Mouse (Mus musculus): Measurements from ENCODE around the gene Ptprm. TPM values are rescaled to one million over a fixed set of nuclear protein-coding genes. Genes with fewer than 3 reads are reported as not detected.
A peak's percentile ranks its signal among the peaks of the same experiment; 100 is the strongest.

The Ptprm gene
- polyA plus RNA-seq, 1 experiment from 2014 or later, result 16.3 TPM

DNA sequence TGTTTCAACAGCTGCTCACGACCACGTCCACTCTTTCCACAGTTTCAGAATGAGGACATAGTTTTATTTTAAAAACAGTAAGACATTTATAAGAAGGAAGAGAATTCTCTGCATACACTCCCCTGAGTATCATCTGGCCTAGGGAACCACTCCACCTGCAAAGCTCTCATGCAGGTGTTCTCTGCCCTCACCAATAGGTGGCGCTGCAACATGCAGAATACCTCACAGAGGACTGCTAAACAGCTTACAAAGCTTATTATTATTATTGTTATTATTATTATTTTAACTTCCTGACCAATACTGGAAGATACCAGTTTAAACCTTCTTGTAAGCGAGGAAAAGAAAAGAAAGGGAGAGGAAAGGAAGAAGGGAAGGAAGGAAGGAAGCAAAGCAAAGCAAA is 673.6 kb downstream of the Ptprm start:
- no peak for ATAC-seq (ENCODE audit: low FRiP score)
- Histone ChIP-seq H3K27me3 (0 out of 2 replicates have a peak, but pooled peaks cover 5% of the 10 kb centered on the region), H3K4me2 (no peak overlapping the region), H3K9me3 (no peaks in the 10 kb centered on the region), H3K4me3 (no peak overlapping the region), H3K36me3 (no peaks in the 10 kb centered on the region), H3K4me1 (replicated peaks) (0 out of 2 replicates have a peak, but pooled peaks cover 7% of the 10 kb centered on the region), H3K27ac (no peak overlapping the region), H3K9ac (no peak overlapping the region)
- WGBS, result 19% methylated on average over 4 of the region's 4 CpGs

DNA sequence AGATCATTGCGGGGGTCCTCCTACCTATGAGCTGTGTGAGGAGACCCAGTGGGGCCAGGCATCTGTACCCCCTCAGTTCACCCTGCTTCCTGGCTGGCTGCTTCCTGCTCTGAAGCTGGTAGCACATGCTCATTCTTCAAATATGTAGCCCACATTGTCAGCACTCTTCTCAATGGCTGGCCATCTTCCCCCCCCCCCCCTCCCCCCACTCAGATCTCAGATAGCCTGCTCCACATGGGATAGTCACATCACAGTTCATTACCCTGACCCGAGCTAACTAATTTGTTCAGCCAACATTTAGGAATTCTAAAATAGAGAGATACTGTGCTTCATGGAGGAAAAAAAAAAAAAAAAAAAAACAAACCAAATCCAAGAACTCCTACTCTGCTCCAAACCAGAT is 679.6 kb downstream of the Ptprm start:
- H3K27ac ChIP-seq, result no peak overlapping the region
- WGBS, result 74% methylated on average over 2 of the region's 2 CpGs
- ATAC-seq (ENCODE audit: low FRiP score), result no peak
- no peak overlapping the region for H3K9ac ChIP-seq
- no peaks in the 10 kb centered on the region for H3K27me3 ChIP-seq
- no peak overlapping the region for H3K4me3 ChIP-seq
- peaks cover 4% of the 10 kb centered on the region; the same call in 1 of the 2 replicates for H3K4me1 ChIP-seq (replicated peaks)
- no peak overlapping the region for H3K4me2 ChIP-seq
- H3K9me3 ChIP-seq, result no peaks in the 10 kb centered on the region
- H3K36me3 ChIP-seq, result no peaks in the 10 kb centered on the region

DNA sequence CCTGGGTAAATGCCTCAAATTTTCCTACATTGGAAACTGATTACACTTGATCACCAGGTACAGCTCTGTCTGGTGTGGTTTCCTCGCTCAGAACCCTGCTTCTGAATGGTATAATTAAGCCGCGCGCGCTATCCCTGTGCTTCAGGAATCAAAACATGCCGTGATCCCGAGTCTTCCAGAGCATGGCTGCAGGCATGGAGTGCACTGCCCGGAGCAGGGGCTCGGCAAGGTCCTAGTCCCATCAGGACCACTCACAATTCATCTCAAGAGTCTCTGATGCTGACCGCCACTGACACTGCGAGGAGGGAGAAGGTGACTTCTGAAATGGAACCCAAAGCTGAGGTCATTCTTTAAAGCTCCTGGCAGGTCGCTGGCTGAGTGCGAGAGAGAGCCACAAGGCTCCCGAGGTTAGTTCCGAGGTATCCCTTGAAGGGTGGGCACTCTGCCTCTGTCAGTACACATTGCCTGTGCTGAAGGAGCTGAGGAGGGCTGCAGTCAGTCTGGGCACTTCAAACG is 682.5 kb downstream of the Ptprm start:
- WGBS, result 85% methylated on average over 16 of the region's 16 CpGs
- H3K27me3 ChIP-seq, result no peaks in the 10 kb centered on the region
- H3K4me3 ChIP-seq, result no peak overlapping the region
- H3K4me1 ChIP-seq (replicated peaks), result peaks cover 4% of the 10 kb centered on the region; the same call in 1 of the 2 replicates
- no peak overlapping the region for H3K27ac ChIP-seq
- no peak for ATAC-seq (ENCODE audit: low FRiP score)
- no peak overlapping the region for H3K9ac ChIP-seq
- no peak overlapping the region for H3K4me2 ChIP-seq
- H3K9me3 ChIP-seq, result no peaks in the 10 kb centered on the region
- no peaks in the 10 kb centered on the region for H3K36me3 ChIP-seq

DNA sequence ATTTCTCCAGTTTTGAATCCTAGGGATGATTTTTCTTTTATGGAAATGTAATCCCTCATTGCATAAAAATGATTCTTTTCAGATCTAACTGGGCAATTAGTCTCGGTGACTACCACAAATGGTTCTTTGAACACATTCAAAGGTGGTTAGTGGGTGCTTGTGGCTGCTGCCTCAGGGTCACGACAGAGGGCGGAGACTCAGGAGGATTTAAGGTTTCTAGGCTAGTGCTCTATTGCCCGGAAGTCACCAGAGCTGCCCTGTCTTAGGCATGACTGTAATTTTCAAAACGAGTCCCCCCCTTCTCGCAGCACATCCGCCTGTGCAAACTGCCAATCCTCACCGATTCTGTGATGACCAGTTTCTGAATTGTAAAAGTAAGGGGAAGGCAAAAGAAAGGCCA is 683.0 kb downstream of the Ptprm start:
- ATAC-seq (ENCODE audit: low FRiP score), result no peak
- Histone ChIP-seq H3K4me2 (no peak overlapping the region), H3K36me3 (no peaks in the 10 kb centered on the region), H3K27me3 (no peaks in the 10 kb centered on the region), H3K4me3 (no peak overlapping the region), H3K9me3 (no peaks in the 10 kb centered on the region), H3K4me1 (replicated peaks) (peaks cover 4% of the 10 kb centered on the region; the same call in 1 of the 2 replicates), H3K27ac (no peak overlapping the region), H3K9ac (no peak overlapping the region)
- 49% methylated on average over 8 of the region's 8 CpGs for WGBS

DNA sequence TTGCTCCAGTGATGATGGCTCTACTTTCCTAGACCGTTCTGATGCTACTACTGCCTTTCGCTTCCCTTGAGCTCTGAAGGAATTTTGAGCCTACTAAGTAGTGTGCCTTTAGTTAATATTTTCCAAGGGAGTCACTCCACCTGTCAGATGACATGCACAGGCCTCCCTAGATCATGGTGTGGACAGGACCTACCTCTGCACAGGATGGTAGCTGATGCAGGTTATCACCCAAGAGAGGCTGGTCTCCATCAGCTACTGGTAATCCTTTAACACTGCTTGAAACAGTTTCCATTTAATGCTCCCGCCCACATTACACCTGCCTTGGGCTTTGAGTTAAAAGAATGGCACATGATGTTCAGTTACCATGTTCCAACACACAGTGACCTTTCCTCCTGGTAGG is 688.5 kb downstream of the Ptprm start:
- no peak overlapping the region for H3K4me2 ChIP-seq
- ATAC-seq (ENCODE audit: low FRiP score), result no peak

GRCm38 (mm10) chr17:66665201-66665756 is 689.0 kb downstream of the Ptprm start:
- WGBS, result 82% methylated on average over 3 of the region's 3 CpGs

More for the DNA sequence above, 688.5 kb downstream of the Ptprm start:
- Histone ChIP-seq H3K9me3 (no peaks in the 10 kb centered on the region), H3K4me1 (replicated peaks) (no peaks in the 10 kb centered on the region), H3K4me3 (no peak overlapping the region), H3K27me3 (no peaks in the 10 kb centered on the region), H3K36me3 (no peaks in the 10 kb centered on the region), H3K9ac (no peak overlapping the region), H3K27ac (no peak overlapping the region)
- WGBS, result 93% methylated on average over 3 of the region's 3 CpGs

GRCm38 (mm10) chr17:66664796-66665195 is 689.5 kb downstream of the Ptprm start:
- Histone ChIP-seq H3K4me2 (no peak overlapping the region), H3K4me3 (no peak overlapping the region), H3K36me3 (no peaks in the 10 kb centered on the region), H3K27ac (no peak overlapping the region), H3K27me3 (no peaks in the 10 kb centered on the region), H3K9ac (no peak overlapping the region), H3K9me3 (no peaks in the 10 kb centered on the region), H3K4me1 (replicated peaks) (no peaks in the 10 kb centered on the region)
- ATAC-seq (ENCODE audit: low FRiP score), result no peak
- 67% methylated on average over 10 of the region's 10 CpGs for WGBS

More at GRCm38 (mm10) chr17:66665201-66665756, 689.0 kb downstream of the Ptprm start:
- Histone ChIP-seq H3K4me3 (no peak overlapping the region), H3K4me1 (replicated peaks) (no peaks in the 10 kb centered on the region), H3K36me3 (no peaks in the 10 kb centered on the region), H3K27me3 (no peaks in the 10 kb centered on the region), H3K4me2 (no peak overlapping the region), H3K9ac (no peak overlapping the region), H3K9me3 (no peaks in the 10 kb centered on the region), H3K27ac (no peak overlapping the region)
- no peak for ATAC-seq (ENCODE audit: low FRiP score)

GRCm38 (mm10) chr17:66659242-66659641 is 695.0 kb downstream of the Ptprm start:
- no peaks in the 10 kb centered on the region for H3K36me3 ChIP-seq
- no peaks in the 10 kb centered on the region for H3K27me3 ChIP-seq
- no peak overlapping the region for H3K27ac ChIP-seq
- H3K4me2 ChIP-seq, result no peak overlapping the region
- no peak for ATAC-seq (ENCODE audit: low FRiP score)
- WGBS, result 64% methylated on average over 3 of the region's 3 CpGs
- H3K9ac ChIP-seq, result no peak overlapping the region
- H3K4me3 ChIP-seq, result no peak overlapping the region
- H3K9me3 ChIP-seq, result no peaks in the 10 kb centered on the region
- no peaks in the 10 kb centered on the region for H3K4me1 ChIP-seq (replicated peaks)

DNA sequence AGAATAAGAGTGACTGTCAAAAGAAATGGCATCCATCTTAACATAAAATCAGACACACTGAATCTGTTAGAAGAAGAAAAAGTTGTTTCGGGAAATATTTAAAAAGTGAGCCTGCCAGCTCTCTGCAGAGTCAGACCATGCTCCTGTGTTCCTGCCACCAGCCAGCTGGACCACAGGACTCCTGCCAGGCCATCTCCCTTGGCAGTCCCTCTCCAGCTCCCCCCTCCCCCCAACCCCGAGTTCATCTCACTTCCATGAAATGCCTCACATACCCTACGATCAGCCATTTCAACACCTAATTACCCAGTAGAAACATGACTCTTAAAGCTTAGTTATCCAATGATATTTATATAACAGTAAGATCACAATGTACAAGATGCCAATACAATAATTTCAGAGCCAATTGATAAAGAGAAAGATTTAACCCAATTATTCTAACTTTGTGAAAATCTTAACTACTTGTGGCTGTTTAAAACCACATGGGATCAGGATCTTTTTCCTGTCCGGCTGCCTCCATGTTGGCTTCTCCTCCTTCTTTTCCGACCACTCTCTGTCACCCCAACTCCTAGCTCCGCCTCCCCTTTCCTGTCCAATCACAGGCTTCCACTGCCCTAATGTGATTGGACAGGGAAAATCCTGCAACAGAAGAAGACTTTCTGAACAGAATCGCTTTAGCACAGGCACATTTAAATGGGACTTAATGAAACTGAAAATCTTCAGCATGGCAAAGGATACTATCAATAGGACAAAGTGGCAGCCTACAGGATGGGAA is 716.1 kb downstream of the Ptprm start:
- no peak overlapping the region for H3K4me2 ChIP-seq
- no peak for ATAC-seq (ENCODE audit: low FRiP score)
- H3K27ac ChIP-seq, result no peak overlapping the region
- no peaks in the 10 kb centered on the region for H3K9me3 ChIP-seq
- H3K27me3 ChIP-seq, result no peaks in the 10 kb centered on the region
- no peak overlapping the region for H3K9ac ChIP-seq
- no peaks in the 10 kb centered on the region for H3K36me3 ChIP-seq
- 88% methylated on average over 7 of the region's 7 CpGs for WGBS
- H3K4me3 ChIP-seq, result no peak overlapping the region
- no peaks in the 10 kb centered on the region for H3K4me1 ChIP-seq (replicated peaks)

GRCm38 (mm10) chr17:66619996-66620656 is 734.1 kb downstream of the Ptprm start:
- Histone ChIP-seq H3K4me2 (0 out of 2 replicates have a peak overlapping the region, but pooled peaks have one; percentile 10), H3K4me1 (replicated peaks) (peaks cover 15% of the 10 kb centered on the region), H3K36me3 (no peaks in the 10 kb centered on the region), H3K4me3 (no peak overlapping the region), H3K9me3 (no peaks in the 10 kb centered on the region), H3K27ac (0 out of 2 replicates have a peak overlapping the region, but pooled peaks have one; percentile 12), H3K27me3 (no peaks in the 10 kb centered on the region), H3K9ac (no peak overlapping the region)
- WGBS, result 52% methylated on average over 13 of the region's 13 CpGs
- peak; percentile 66 for ATAC-seq (ENCODE audit: low FRiP score)

DNA sequence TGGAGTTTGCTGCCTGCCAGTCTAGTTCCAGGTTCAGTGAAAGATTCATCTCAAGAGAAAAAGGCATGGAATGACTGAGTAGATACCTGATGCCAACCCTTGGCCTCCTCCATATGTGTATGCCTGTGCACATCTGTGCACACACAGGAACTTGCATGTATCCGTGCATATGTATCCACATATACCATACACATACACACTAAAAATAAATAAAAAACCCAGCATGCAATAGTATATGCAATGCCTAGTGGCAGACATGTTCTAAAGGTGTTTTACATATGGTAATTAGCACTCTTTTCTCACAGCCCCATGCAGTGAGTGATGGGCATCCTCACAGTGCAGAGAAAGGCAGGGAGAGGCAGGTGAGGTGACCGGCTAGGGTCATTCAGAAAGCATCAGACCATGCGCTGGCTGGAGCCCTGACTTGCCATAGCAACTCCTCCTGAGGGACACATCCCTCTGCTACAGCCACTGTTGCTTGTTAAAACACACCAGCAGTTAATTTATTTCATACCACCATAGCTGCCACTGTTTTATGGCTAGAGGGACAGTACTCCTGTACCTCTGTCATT is 734.9 kb downstream of the Ptprm start:
- Histone ChIP-seq H3K4me1 (replicated peaks) (peaks cover 15% of the 10 kb centered on the region), H3K9me3 (no peaks in the 10 kb centered on the region), H3K27me3 (no peaks in the 10 kb centered on the region), H3K36me3 (no peaks in the 10 kb centered on the region), H3K9ac (no peak overlapping the region), H3K27ac (no peak overlapping the region; the same call in 1 of the 2 replicates), H3K4me3 (no peak overlapping the region), H3K4me2 (no peak overlapping the region)
- ATAC-seq (ENCODE audit: low FRiP score), result peak; percentile 52; the same call in 1 of the 2 replicates
- 62% methylated on average over 3 of the region's 3 CpGs for WGBS

Data from hindbrain, embryonic 13.5 days (tissue).